Mouse (Mus musculus): ENCODE measurements at regions not wholly inside any gene's neighbourhood (a gene's known extent, or its start where the extent isn't known, plus 50 kb on each side); places are given as distances from the start of the nearest gene placed in this dataset.

DNA sequence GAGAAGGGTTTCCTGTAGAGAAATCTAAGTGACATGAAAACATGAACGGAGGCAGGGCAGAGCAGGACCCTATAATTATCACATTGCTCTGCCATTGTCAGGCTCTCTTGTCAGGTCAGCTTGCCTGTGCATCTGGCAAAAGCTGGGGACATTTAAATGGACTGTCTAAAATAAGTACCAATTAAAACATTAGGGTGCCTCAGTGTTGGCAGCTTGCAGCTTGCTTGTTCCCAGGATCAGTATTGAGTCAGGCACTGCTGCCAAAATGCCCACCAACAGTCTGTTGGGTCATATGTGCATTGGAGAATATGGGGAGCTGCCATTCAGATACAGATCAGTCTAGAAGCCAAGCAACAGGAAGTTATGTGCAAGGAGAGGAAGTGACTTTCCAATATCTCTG lies 349.5 kb upstream of the B3gat1 start:
- H3K27ac ChIP-seq, result no peak overlapping the region
- H3K27me3 ChIP-seq (ENCODE audit: insufficient read depth, low read length), result no peaks in the 10 kb centered on the region
- H3K4me3 ChIP-seq (ENCODE audit: low read length), result no peak overlapping the region
- H3K9ac ChIP-seq (replicated peaks; ENCODE audit: low read length), result no peak overlapping the region
- ATAC-seq (0 out of 2 replicates have a peak, but pooled peaks have one; percentile 21), DNase-seq (ENCODE audit: low spot score) (peak; percentile 46)
- no peak overlapping the region for H3K4me2 ChIP-seq (ENCODE audit: low read depth, low read length)
- H3K4me1 ChIP-seq (ENCODE audit: insufficient read depth, low read length), result no peaks in the 10 kb centered on the region
- no peaks in the 10 kb centered on the region for H3K9me3 ChIP-seq (ENCODE audit: low read length)
- TF ChIP-seq CTCF (IDR thresholded peaks at IDR 0.05; ENCODE audit: low read depth), result no peak
- WGBS, result 62% methylated on average over 1 of the region's 1 CpGs
- H3K36me3 ChIP-seq (ENCODE audit: insufficient read depth, low read length), result no peaks in the 10 kb centered on the region

GRCm38 (mm10) chr9:26398635-26399034 lies 334.9 kb upstream of the B3gat1 start:
- Histone ChIP-seq H3K4me2 (ENCODE audit: low read depth, low read length) (no peak overlapping the region), H3K27me3 (ENCODE audit: insufficient read depth, low read length) (no peaks in the 10 kb centered on the region), H3K9me3 (ENCODE audit: low read length) (no peaks in the 10 kb centered on the region), H3K9ac (replicated peaks; ENCODE audit: low read length) (no peak overlapping the region), H3K36me3 (ENCODE audit: insufficient read depth, low read length) (no peaks in the 10 kb centered on the region), H3K27ac (no peak overlapping the region), H3K4me1 (ENCODE audit: insufficient read depth, low read length) (no peaks in the 10 kb centered on the region), H3K4me3 (ENCODE audit: low read length) (no peak overlapping the region)
- TF ChIP-seq CTCF (IDR thresholded peaks at IDR 0.05; ENCODE audit: low read depth), result no peak
- DNase-seq (ENCODE audit: low spot score), result no peak
- no peak for ATAC-seq
- WGBS, result 63% methylated on average over 3 of the region's 3 CpGs

- H3K27me3 ChIP-seq (ENCODE audit: insufficient read depth, low read length), result no peaks in the 10 kb centered on the region
- no peak overlapping the region for H3K4me3 ChIP-seq (ENCODE audit: low read length)
- H3K27ac ChIP-seq, result no peak overlapping the region
- no peak overlapping the region for H3K9ac ChIP-seq (replicated peaks; ENCODE audit: low read length)
- H3K4me1 ChIP-seq (ENCODE audit: insufficient read depth, low read length), result no peaks in the 10 kb centered on the region
- TF ChIP-seq CTCF (IDR thresholded peaks at IDR 0.05; ENCODE audit: low read depth), result no peak
- peak; percentile 41 for DNase-seq (ENCODE audit: low spot score)
- no peak for ATAC-seq
- 36% methylated on average over 11 of the region's 11 CpGs for WGBS
- no peaks in the 10 kb centered on the region for H3K9me3 ChIP-seq (ENCODE audit: low read length)
- no peaks in the 10 kb centered on the region for H3K36me3 ChIP-seq (ENCODE audit: insufficient read depth, low read length)
- H3K4me2 ChIP-seq (ENCODE audit: low read depth, low read length), result no peak overlapping the region
Measured at GRCm38 (mm10) chr9:26422897-26423823, 310.4 kb upstream of the B3gat1 start.

DNA sequence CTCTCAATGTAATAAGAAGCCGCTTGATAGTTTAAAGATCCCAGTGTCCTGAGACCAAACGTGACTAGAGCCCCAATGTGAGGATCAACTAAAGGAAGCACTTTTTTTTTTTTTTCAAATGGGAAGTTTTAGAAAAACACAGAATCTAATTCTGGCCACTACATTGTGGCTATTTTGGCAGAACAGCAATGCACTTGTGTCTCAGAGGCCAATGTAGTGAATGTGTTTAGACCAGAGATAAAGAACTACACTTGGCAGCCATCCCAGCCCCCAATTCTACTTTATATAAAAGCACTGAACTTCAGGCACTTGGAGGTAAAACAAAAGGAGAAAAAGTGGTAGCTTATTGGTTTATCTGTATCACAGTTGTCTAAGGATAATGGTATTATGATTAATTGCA lies 298.0 kb upstream of the B3gat1 start:
- Histone ChIP-seq H3K4me3 (ENCODE audit: low read length) (no peak overlapping the region), H3K9ac (replicated peaks; ENCODE audit: low read length) (no peak overlapping the region), H3K27me3 (ENCODE audit: insufficient read depth, low read length) (no peaks in the 10 kb centered on the region), H3K27ac (no peak overlapping the region), H3K36me3 (ENCODE audit: insufficient read depth, low read length) (no peaks in the 10 kb centered on the region), H3K9me3 (ENCODE audit: low read length) (no peaks in the 10 kb centered on the region), H3K4me2 (ENCODE audit: low read depth, low read length) (no peak overlapping the region), H3K4me1 (ENCODE audit: insufficient read depth, low read length) (no peaks in the 10 kb centered on the region)
- 56% methylated on average over 2 of the region's 2 CpGs for WGBS
- peak; percentile 62 for DNase-seq (ENCODE audit: low spot score)
- no peak for TF ChIP-seq CTCF (IDR thresholded peaks at IDR 0.05; ENCODE audit: low read depth)
- ATAC-seq, result no peak

DNA sequence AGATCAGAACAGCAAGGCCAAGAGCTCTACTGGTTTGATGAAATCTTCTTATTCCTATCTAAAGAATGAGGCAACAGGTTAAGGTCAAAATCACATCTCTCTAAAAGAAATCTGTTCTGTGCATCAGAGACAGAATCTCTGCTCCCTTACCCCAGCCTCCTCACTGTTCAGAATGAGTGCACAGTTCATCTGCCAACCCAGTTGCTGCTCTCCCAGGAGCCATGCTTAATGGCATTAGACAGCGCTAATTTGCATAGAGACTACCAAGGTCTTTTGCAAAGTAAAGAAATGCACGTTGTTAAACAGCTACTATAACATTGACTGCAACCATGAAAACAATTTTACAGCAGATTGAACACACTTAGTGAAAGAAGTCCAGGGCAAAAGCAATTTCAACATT lies 296.3 kb upstream of the B3gat1 start:
- Histone ChIP-seq H3K4me1 (ENCODE audit: insufficient read depth, low read length) (no peaks in the 10 kb centered on the region), H3K27me3 (ENCODE audit: insufficient read depth, low read length) (no peaks in the 10 kb centered on the region), H3K4me3 (ENCODE audit: low read length) (no peak overlapping the region), H3K9me3 (ENCODE audit: low read length) (no peaks in the 10 kb centered on the region), H3K36me3 (ENCODE audit: insufficient read depth, low read length) (no peaks in the 10 kb centered on the region), H3K4me2 (ENCODE audit: low read depth, low read length) (no peak overlapping the region), H3K9ac (replicated peaks; ENCODE audit: low read length) (no peak overlapping the region), H3K27ac (no peak overlapping the region)
- TF ChIP-seq CTCF (IDR thresholded peaks at IDR 0.05; ENCODE audit: low read depth), result no peak
- WGBS, result 49% methylated on average over 2 of the region's 2 CpGs
- no peak for ATAC-seq
- peak; percentile 15 for DNase-seq (ENCODE audit: low spot score)

- 41% methylated on average over 7 of the region's 7 CpGs for WGBS
Measured at GRCm38 (mm10) chr9:26453924-26454323, 279.6 kb upstream of the B3gat1 start.

DNA sequence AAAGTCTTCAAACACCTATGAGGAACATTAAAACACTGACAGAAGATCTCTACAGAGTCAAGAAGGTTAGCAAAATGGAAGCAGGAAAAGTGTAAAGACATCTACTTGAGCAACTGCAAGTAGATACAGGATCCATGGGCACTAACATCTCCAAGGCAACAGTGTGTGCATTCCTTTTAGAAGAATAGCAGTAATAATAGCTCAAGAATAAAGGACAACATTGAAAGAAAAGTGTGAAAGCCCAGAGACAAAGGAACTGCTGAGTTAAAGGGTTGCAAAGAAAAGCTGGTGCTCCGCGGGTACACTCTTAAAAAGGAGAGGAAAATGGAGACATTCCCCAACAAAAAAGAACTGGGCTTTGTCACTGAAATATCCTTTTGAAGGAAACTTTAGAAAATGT lies 272.4 kb upstream of the B3gat1 start:
- Histone ChIP-seq H3K4me3 (ENCODE audit: low read length) (no peak overlapping the region), H3K4me2 (ENCODE audit: low read depth, low read length) (no peak overlapping the region), H3K9me3 (ENCODE audit: low read length) (no peaks in the 10 kb centered on the region), H3K9ac (replicated peaks; ENCODE audit: low read length) (no peak overlapping the region), H3K27me3 (ENCODE audit: insufficient read depth, low read length) (no peaks in the 10 kb centered on the region), H3K36me3 (ENCODE audit: insufficient read depth, low read length) (no peaks in the 10 kb centered on the region), H3K4me1 (ENCODE audit: insufficient read depth, low read length) (no peaks in the 10 kb centered on the region), H3K27ac (no peak overlapping the region)
- no peak for TF ChIP-seq CTCF (IDR thresholded peaks at IDR 0.05; ENCODE audit: low read depth)
- DNase-seq (ENCODE audit: low spot score), result no peak
- no peak for ATAC-seq
- 21% methylated on average over 2 of the region's 2 CpGs for WGBS

More at GRCm38 (mm10) chr9:26453924-26454323, 279.6 kb upstream of the B3gat1 start:
- ATAC-seq (no peak), DNase-seq (ENCODE audit: low spot score) (no peak)
- H3K9me3 ChIP-seq (ENCODE audit: low read length), result no peaks in the 10 kb centered on the region
- TF ChIP-seq CTCF (IDR thresholded peaks at IDR 0.05; ENCODE audit: low read depth), result no peak
- H3K4me3 ChIP-seq (ENCODE audit: low read length), result no peak overlapping the region
- H3K4me2 ChIP-seq (ENCODE audit: low read depth, low read length), result no peak overlapping the region
- H3K36me3 ChIP-seq (ENCODE audit: insufficient read depth, low read length), result no peaks in the 10 kb centered on the region
- H3K9ac ChIP-seq (replicated peaks; ENCODE audit: low read length), result no peak overlapping the region
- no peak overlapping the region for H3K27ac ChIP-seq
- no peaks in the 10 kb centered on the region for H3K27me3 ChIP-seq (ENCODE audit: insufficient read depth, low read length)
- no peaks in the 10 kb centered on the region for H3K4me1 ChIP-seq (ENCODE audit: insufficient read depth, low read length)
